Mouse (Mus musculus) regulatory T cell (primary cell): ENCODE measurements at regions not wholly inside any gene's neighbourhood (a gene's known extent, or its start where the extent isn't known, plus 50 kb on each side); places are given as distances from the start of the nearest gene placed in this dataset.

ENCODE experiments used
- in situ Hi-C: fragments of 300-600 bp; cut with MboI, MseI; formaldehyde crosslinking; loops from one replicate; pipeline ENCODE4 v1.15.1; 2025; ENCODE audit warnings: high pct_unique_total_duplicates

DNA sequence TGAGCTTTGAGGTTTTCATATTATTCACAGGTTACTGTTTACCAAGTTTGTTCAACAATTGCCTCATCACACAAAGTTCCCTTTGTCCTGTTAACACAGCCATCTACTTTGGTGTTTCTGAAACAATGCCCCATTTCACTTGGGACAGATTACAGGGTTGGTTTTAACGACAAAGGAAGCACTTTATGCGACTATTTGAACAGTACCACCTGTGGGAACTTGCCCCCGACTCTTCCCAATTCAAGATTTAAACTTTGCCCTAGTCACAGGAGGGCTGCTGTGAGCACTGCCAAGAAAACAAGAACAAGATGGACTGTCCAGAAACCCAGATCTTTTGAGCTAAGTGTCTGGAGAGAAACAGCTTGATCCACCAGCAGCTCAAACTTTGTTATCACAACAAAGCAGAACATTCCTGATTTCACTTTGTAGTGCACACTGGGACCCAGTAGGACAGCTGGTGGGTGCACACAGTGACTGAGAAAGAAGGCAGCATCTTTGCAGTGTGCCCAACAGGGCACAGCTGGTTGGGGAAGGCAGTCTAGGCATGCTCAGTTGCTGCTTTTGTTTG, 283.8 kb upstream of the Rbms1 start:
- in situ Hi-C loops: no loop called here

DNA sequence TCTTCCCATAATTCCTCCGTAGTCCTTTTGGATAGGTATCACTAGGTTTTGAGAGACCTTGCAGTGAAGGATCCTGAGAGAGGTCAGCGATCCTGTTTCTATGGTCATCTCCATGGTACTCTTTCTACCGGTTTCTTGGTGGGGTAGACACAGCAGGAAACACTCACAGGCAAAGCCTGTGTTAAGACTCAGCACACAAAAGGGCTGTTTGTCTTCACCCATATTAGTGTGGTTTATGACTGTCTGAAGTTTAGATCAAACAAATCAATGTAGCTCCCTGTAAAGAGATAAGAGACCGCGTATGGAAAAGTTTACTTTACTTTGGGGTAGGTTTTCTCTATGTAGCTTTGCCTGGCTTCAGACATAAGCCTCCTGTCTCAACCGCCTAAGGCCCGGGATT, 282.5 kb upstream of the Rbms1 start:
- in situ Hi-C loops: no loop called here

DNA sequence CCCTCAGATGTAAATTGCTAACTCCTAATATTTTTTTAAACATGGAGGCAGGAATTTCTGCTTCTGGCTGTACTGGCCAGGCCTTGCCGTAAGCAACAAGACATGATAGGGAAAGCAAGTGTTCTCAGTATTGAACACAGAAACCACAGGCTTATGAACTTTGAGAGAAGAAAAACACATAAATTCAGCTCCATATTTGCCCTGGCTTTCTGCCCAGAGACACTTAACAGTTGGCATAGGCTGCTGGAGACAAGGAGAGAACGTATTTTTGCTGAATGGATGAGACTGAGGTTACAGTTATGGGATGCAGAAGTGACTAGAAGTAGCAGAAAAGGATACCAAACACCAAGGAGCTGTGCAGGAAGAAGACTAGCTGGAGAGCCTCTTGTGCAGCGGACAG, 258.7 kb upstream of the Rbms1 start:
- in situ Hi-C loops: no loop called here

DNA sequence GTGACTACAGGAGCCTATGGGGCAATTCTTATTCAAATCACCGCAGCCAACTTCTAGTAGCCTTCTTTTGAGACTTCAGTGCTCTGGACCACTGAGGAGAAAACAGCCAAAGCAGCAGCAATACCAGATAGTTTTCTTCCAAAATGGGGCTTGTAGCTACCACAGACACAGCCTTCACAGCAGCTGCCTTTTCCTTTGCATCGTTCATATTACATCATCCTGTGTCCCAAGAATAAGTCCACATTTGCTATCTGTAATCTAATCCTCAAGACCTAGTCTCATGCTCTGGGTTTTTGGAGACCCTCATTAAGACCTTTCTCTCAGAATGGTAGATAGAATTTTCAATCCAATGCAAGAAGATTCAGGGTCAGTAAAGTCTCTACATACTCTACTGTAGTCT, 258.2 kb upstream of the Rbms1 start:
- in situ Hi-C loops: no loop called here

DNA sequence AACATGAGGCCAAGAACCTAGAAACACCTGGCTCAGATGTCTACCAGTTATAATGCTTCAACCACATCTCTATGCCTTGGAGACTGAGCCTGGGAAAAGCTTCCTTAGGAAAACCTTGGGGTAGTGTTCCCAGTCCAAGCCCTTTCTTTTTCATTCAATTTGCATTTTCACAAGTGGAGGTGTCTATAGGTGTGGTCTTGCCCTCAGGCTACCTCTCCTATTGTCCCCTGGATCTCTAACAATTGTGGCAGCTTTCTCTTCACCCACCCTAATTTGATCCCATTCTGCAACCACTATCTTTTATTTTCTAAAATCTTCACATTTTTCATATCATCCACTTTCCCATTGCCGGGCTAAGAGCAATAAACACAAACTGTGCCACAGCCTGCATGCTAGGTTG, 251.0 kb upstream of the Rbms1 start:
- in situ Hi-C loops: no loop called here

DNA sequence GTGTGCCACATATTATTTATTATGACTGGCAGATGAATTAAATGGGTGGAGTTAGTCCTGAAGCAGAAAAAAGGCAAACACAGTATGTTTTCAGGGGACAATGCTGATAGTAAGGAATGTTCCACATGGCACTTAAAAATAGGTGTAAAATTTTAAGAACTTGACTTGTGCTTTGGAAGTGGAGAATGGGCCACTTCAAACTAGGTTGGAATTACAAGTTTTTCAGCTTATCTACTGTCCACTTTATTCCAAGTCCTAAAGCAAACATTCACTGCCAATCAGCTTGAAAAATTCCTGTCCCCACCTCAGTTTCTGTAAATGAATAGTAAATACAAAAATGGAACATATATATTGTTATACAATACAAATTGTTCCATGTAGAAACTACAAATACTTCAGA, 238.4 kb upstream of the Rbms1 start:
- in situ Hi-C loops: no loop called here

DNA sequence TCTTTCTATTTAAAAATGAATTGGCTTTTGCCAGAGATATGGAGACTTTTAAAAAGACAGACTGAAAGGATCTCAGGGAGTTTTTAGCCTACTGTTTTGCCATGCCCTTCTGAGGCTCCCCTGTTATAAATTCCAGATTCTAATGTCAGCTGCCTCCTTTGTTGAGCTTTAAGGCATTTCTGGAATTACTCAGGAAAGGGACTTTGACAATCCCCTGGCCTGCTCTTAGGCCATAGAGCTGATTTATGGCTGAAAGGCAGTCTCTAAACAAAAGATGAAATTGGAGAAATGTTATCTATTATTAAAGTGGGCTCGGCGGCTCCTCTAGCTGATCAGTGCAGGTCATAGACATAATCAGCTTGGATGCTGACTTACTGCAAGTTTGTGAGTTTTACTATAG, 231.0 kb upstream of the Rbms1 start:
- in situ Hi-C loops: no loop called here

DNA sequence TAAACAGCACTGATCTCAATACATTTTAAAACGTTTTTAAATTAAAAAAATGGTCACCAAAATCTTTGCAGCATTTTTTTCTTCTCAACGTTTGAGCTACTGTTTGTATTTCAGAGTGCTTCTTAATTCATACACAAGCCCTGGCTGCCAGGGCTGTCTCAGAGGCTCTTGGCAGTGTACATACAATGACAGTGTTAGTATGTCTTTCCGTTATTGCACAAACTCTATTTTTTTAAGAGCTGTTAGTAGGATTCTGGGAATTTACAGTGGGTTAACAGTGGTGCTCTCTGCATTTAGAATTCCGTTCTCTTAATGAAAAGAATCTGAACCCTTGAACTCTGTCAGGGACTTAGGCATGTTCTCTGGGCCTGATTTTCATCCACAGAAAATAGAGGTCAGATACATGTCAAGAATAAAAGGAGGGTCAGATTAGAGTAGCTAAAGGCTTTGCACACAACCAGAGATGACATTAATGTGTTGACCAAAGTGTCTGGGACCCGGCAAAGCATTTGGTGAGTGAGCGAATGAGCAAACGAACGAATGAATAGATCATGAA, 219.5 kb upstream of the Rbms1 start:
- in situ Hi-C loops: no loop called here

DNA sequence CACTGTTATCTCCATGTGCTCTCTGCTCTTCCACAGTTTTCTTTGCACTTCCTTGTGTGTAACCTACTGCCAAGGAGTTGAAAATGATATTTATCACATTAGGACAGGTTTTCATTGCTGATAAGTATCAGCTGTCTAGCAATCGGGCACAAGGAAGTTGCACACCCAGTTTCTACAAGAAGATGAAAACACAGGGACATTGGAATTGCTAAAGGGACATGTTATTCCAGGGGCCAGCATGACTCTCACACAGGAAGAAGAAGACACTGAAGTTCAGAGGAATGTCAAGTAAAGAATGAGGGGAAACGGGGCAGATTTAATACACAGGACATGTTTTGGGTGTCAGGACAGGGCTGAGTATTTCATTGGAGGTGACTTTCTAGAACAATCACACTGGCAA, 214.8 kb upstream of the Rbms1 start:
- in situ Hi-C loops: no loop called here

DNA sequence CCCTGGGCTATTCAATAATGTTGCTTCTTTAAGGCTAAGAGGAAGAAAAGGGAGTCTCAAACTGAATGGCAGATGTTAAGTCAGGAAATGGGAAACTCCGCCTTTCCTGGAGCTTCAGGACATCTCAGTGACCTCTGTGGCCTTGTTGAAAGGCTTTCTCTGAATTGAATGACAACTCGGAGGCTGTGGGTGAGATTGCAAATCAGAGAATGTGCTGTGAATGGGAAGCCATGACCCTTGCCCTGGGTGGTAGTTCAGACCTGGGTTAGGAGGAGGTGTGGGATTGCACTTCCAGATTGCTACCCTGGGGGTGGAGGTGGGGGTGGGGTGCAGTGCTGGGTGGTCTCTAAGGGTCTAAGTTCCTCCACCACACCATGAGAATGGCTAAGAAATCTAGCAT, 213.8 kb upstream of the Rbms1 start:
- in situ Hi-C loops: no loop called here

DNA sequence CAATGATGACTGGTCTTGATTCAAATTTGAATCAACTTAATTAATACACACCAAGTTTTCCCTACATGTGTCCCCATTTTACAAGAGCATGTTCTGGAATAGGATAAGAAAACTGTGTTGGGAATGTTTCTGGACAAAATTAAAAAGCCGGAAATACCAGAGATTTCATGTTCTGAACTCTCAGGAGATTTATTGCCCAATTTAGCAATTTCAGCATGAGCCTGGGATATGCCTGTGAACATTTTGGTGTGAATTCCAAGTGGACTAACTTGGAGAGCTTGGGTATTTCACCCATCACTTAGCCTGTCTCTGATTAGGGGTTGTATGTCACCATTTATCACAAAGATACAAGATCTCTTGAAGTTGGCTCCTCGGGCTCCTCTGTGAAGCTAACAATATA, 210.6 kb upstream of the Rbms1 start:
- in situ Hi-C loops: no loop called here

DNA sequence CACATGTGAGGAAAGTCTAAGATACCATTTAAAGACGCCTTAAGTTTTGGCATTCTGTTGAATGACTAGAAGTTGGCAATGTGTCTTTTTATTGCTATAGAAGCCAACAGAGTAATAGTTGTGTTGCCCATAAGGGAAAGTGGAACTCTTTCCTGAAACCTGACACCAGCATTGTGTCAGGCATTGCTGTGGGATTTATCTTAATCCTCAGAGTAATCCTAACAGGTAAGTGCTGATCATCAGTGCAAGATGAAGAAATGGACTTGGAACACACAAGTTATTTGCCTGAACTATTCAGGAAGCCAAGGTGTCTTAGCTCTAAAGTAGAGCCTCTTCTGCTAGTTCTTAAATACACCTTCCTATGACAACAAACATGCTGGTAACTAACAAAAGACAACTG, 198.3 kb upstream of the Rbms1 start:
- in situ Hi-C loops: no loop called here

DNA sequence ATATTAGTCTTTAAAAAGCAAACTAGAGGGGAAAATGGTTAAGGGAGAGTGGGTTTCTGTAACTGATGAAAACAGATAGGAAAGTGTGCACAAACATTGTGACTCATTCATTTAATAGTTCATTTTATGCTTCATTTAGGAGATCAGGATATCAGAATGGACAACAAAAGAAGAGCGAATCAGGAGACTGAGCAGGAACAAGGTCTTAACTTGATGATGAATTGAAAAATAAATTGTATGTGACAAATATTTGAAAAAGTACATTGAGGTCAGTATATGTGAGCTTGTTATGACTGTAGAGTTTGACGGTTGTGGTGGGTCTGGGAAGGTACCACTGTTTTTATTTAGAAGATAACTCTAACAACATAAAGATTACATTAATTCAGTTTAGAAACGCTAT, 196.8 kb upstream of the Rbms1 start:
- in situ Hi-C loops: no loop called here

DNA sequence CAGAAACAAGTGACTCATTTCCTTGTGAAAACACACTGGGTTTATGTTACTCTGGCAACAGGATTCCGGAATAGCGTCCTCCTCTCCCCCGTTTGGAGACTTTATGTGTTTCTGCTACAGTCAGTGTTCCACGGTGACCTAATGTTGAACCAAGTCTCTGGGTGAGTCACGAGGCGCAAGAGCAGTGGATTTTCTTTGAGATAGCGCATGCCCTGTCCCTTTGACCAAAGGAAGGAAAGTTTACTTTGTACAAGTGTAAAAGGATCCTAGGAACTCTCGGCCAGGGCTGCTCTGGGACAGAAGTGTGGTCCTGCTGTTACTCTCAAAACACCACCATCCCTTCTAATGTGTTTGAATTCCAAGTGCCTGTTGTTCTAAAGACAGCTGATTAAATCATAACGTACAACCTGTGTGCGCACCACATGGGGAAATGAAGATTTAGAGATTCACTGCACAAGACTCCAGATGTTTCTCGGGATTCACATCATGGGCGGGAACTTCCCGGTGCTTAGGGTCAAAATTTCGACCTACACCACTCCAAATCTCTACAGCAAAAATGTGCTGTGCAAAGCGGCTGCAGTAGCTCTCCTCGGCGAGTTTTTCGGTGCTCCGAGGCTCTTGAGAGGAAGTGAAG, 176.1 kb upstream of the Rbms1 start:
- in situ Hi-C loops: loop anchor here (10.0 kb wide), 1 partner anchor 874 kb away; no protein-coding TSS in a partner anchor

DNA sequence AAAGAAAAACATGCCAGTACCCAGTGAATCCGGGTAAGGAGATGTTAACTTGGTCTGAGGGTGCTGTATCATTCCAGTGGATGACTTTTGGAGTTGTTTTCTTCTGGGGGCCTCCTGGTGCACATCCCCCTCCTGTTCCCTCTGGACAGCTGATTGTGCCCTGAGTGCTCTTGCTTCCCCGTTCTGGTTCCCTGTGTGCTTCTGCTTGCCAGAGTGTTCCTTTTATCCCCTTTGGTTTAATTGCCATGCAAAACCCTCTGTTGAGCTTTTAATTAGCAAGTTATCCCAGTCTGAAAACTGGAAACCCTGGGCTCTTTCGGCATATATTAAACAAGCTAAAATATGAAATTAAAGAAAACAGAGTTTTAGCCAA, 175.6 kb upstream of the Rbms1 start:
- in situ Hi-C loops: loop anchor here (10.0 kb wide), 1 partner anchor 874 kb away; no protein-coding TSS in a partner anchor

DNA sequence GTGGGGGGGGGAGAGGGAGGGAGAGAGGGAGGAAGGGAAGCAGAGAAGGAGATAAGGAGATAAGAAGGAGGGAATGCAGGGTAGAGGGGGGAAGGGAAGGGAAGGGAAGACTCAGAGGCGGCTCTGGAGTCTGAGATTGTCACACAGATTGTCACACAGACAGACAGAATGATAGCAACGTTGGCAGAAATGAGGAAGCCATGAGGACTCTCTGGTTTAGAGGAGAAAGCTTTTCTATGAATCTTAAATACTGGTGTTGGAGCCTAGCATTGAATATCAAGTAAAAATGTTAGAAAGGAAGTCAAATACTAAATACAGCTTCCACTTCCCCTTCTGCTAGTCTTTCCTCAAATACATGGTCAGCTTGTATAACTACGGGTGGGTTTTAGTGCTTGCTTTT, 174.4 kb upstream of the Rbms1 start:
- in situ Hi-C loops: loop anchor here (10.0 kb wide), 1 partner anchor 873 kb away; no protein-coding TSS in a partner anchor

DNA sequence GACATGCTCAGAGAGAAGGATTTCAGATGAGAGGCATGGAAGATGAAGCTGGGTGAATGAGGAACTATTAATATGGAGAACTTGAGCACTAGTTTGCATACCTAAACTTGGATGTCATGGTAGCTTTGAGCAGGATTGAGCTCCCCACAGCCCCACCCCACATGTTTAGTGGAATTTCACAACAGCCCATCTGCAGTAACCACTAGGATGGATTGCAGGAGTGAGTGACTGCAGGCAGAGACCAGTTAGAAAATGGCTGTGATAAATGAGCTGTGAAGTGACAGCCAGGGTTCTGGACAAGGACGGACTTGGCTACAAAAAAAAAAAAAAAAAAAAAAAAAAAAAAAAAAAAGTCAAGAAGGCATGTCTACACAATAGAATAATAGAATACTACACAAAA, 173.9 kb upstream of the Rbms1 start:
- in situ Hi-C loops: loop anchor here (10.0 kb wide), 1 partner anchor 872 kb away; no protein-coding TSS in a partner anchor

DNA sequence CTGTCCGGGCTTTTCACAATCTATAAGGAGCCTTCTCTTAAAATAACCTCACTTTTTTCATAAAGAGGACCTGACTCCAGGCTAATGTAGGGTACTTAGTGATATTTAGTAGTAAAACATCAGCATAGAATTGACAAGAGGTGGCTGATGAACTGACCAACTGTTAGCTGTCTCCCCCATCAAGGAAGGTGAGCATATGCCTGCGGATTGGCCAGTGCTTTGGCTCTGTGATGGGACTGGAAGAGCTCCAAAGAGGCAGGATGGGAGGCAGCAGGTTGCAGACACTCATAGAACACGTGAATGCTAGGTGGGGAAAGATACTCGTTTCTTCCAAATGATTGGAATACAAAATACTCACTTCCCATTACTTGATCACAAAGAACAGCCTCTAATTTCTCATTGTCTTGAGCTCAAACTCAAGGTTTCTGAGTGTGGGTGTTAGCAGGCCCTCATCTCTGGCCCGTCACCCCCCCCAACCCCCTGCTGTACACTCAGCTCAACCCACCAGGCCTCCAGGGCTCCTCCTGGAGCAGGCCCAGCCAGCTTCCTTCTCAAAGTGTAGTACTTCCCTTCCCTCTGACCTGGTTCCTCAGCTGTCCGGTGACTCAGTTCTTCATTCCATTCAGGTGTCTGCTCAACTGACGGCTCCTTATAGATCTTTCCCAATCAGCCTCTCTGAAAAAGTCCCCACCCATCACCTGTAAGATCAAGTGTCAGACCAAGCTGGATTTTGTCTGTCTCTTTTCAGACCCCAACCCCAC, 160.2 kb upstream of the Rbms1 start:
- in situ Hi-C loops: no loop called here

DNA sequence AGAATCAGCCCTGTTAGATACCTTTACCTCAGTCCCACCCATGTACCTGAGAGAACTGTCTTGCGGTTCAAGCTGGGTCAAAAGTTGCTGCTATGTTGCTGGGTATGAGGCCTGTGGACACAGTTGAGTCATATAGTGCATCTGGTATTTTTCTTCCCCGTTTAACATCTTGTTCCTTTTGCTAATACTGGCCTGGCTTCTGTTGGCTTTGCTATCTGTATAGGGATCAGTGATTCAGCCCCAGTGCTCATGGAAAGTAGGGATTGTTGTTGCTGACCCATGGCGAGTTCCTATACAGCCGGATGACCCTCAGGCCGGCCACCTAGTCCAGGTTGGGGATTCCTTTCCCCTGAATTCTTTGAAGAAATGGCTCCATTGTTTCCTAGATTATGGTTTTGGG, 158.3 kb upstream of the Rbms1 start:
- in situ Hi-C loops: no loop called here

DNA sequence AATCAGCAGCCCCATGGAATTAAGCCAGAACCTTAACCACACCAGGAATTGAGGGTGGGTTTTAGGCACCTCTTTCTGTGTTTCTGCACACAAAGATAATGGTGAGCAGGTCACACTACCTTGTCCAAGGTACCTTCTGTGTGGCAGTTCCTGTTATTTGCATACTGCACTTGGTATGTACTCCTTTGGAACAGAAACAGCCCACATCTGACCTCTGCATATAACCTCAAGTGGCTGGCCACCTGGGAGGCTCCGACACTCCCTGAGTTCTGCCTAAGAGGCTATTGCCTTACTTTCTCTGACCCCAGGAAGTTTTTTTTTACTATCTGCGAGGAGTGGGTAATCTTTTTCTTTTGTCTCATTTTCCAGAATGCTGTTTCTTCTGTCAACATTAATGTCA, 151.6 kb upstream of the Rbms1 start:
- in situ Hi-C loops: no loop called here

DNA sequence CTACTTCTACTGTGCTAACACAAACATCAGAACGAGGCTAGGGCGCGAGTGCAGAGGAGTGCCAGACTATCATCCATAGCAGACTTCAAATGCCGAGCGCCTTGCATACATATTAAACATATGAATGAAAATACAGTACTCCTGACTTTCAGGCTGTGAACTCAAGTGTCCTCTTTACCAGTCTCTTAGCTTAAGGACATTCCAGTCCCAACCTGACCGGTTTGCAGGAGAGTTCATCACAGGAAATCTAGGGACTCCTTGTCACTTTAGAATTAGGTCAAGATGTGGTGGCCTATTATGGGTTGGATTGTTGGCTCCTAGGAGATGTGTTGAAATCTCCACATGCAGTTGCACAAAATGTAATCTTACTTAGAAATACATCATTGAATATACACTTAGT, 150.9 kb upstream of the Rbms1 start:
- in situ Hi-C loops: no loop called here

DNA sequence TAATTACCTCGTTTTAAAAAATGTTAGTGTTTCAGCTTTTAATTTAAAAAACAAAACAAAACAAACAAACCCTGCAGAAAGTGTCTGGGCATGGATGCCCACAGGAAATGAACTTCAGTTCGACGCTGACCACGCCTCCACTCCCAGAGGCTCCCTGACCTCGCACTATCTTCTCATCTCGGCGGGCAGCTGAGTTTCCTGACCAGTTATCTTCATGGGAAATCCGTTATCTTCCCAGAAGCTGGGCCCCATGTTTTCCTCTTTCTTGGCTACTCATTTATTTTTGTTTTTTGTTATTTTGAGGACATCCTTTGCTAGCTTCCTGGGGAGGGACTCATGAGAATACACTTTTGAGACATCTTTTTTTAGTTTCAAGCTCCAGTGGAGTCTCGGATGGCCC, 147.6 kb upstream of the Rbms1 start:
- in situ Hi-C loops: no loop called here

DNA sequence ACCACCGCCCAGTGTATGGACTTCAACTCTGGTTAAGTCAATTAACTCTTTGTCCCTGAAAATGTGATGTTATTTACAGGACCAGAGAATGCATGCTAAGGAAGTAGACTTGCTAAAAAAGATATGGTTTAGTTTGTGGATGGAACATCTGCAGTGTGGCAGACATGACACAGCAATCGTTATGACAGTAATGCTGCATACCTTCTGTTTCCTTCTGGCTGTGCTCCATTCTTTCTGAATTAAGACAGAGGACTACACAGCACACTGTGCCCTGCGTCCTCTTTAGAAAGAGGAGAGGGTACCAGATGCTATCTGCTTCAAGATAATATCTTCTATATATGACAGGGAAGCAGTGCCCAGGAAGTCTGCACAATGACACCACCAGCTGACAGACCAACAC, 146.6 kb upstream of the Rbms1 start:
- in situ Hi-C loops: no loop called here
